Mouse (Mus musculus): ENCODE measurements at regions not wholly inside any gene's neighbourhood (a gene's known extent, or its start where the extent isn't known, plus 50 kb on each side); places are given as distances from the start of the nearest gene placed in this dataset.

- intact Hi-C loops (cut with DNase I): loop anchor here (5.0 kb wide), 1 partner anchor 111 kb away; no protein-coding TSS in a partner anchor
- Histone ChIP-seq H3K4me3 (no peak overlapping the region), H3K27ac (no peak overlapping the region)
- DNase-seq (ENCODE audit: extremely low spot score in 1 of 2, low spot score in 2 of 2): no peak
- no peak for TF ChIP-seq CTCF (IDR thresholded peaks at IDR 0.05)
Measured at GRCm38 (mm10) chr17:62546286-62546685, 334.8 kb downstream of the Efna5 start.

GRCm38 (mm10) chr17:62545330-62545729 lies 335.8 kb downstream of the Efna5 start:
- peak; percentile 33 to 47 for DNase-seq (ENCODE audit: extremely low spot score in 1 of 2, low spot score in 2 of 2)
- Histone ChIP-seq H3K4me3 (peak overlapping the region; percentile 11; the same call in 1 of the 2 replicates), H3K27ac (no peak overlapping the region)
- intact Hi-C loops (cut with DNase I): loop anchor here (5.0 kb wide), 1 partner anchor 112 kb away; no protein-coding TSS in a partner anchor
- no peak for TF ChIP-seq CTCF (IDR thresholded peaks at IDR 0.05)

GRCm38 (mm10) chr17:62543056-62543975 lies 337.8 kb downstream of the Efna5 start:
- Histone ChIP-seq H3K4me3 (no peak overlapping the region), H3K27ac (no peak overlapping the region)
- TF ChIP-seq CTCF (IDR thresholded peaks at IDR 0.05): no peak
- intact Hi-C loops (cut with DNase I): no loop called here
- DNase-seq (ENCODE audit: extremely low spot score in 1 of 2, low spot score in 2 of 2): no peak

GRCm38 (mm10) chr17:62529911-62530310 lies 351.2 kb downstream of the Efna5 start:
- intact Hi-C loops (cut with DNase I): no loop called here
- Histone ChIP-seq H3K27ac (no peak overlapping the region), H3K4me3 (no peak overlapping the region)
- no peak for TF ChIP-seq CTCF (IDR thresholded peaks at IDR 0.05)
- no peak for DNase-seq (ENCODE audit: extremely low spot score in 1 of 2, low spot score in 2 of 2)

- Histone ChIP-seq H3K4me3 (no peak overlapping the region), H3K27ac (no peak overlapping the region)
- no peak for DNase-seq (ENCODE audit: extremely low spot score in 1 of 2, low spot score in 2 of 2)
- intact Hi-C loops (cut with DNase I): no loop called here
- no peak for TF ChIP-seq CTCF (IDR thresholded peaks at IDR 0.05)
Measured at GRCm38 (mm10) chr17:62527556-62527955, 353.6 kb downstream of the Efna5 start.

- DNase-seq (ENCODE audit: extremely low spot score in 1 of 2, low spot score in 2 of 2): no peak
- TF ChIP-seq CTCF (IDR thresholded peaks at IDR 0.05): no peak
- intact Hi-C loops (cut with DNase I): no loop called here
- H3K4me3 ChIP-seq: no peak overlapping the region
- H3K27ac ChIP-seq: no peak overlapping the region
Measured at GRCm38 (mm10) chr17:62513635-62514034, 367.5 kb downstream of the Efna5 start.

GRCm38 (mm10) chr17:62510184-62510583 lies 370.9 kb downstream of the Efna5 start:
- Histone ChIP-seq H3K4me3 (no peak overlapping the region), H3K27ac (no peak overlapping the region)
- DNase-seq (ENCODE audit: extremely low spot score in 1 of 2, low spot score in 2 of 2): no peak
- TF ChIP-seq CTCF (IDR thresholded peaks at IDR 0.05): no peak
- intact Hi-C loops (cut with DNase I): no loop called here

- intact Hi-C loops (cut with DNase I): no loop called here
- H3K4me3 ChIP-seq: no peak overlapping the region
- H3K27ac ChIP-seq: no peak overlapping the region
- TF ChIP-seq CTCF (IDR thresholded peaks at IDR 0.05): no peak
- DNase-seq (ENCODE audit: extremely low spot score in 1 of 2, low spot score in 2 of 2): no peak
Measured at GRCm38 (mm10) chr17:62507766-62508485, 373.2 kb downstream of the Efna5 start.

GRCm38 (mm10) chr17:62504691-62505090 lies 376.4 kb downstream of the Efna5 start:
- intact Hi-C loops (cut with DNase I): no loop called here
- Histone ChIP-seq H3K27ac (no peak overlapping the region), H3K4me3 (no peak overlapping the region)
- no peak for DNase-seq (ENCODE audit: extremely low spot score in 1 of 2, low spot score in 2 of 2)
- TF ChIP-seq CTCF (IDR thresholded peaks at IDR 0.05): no peak

- peak; percentile 12 to 25 for DNase-seq (ENCODE audit: extremely low spot score in 1 of 2, low spot score in 2 of 2)
- no peak for TF ChIP-seq CTCF (IDR thresholded peaks at IDR 0.05)
- no peak overlapping the region for H3K4me3 ChIP-seq
- intact Hi-C loops (cut with DNase I): loop anchor here (5.0 kb wide), 1 partner anchor 112 kb away; no protein-coding TSS in a partner anchor
- no peak overlapping the region for H3K27ac ChIP-seq
Measured at GRCm38 (mm10) chr17:62470739-62471138, 410.4 kb downstream of the Efna5 start.

- no peak for DNase-seq (ENCODE audit: extremely low spot score in 1 of 2, low spot score in 2 of 2)
- intact Hi-C loops (cut with DNase I): no loop called here
- Histone ChIP-seq H3K4me3 (no peak overlapping the region), H3K27ac (no peak overlapping the region)
- TF ChIP-seq CTCF (IDR thresholded peaks at IDR 0.05): no peak
Measured at GRCm38 (mm10) chr17:62469367-62469766, 411.8 kb downstream of the Efna5 start.

GRCm38 (mm10) chr17:62468859-62469258 lies 412.3 kb downstream of the Efna5 start:
- Histone ChIP-seq H3K27ac (no peak overlapping the region), H3K4me3 (no peak overlapping the region)
- no peak for DNase-seq (ENCODE audit: extremely low spot score in 1 of 2, low spot score in 2 of 2)
- no peak for TF ChIP-seq CTCF (IDR thresholded peaks at IDR 0.05)
- intact Hi-C loops (cut with DNase I): no loop called here

Measured in left cerebral cortex, adult 2 months (tissue).